Mouse (Mus musculus): ENCODE measurements at regions not wholly inside any gene's neighbourhood (a gene's known extent, or its start where the extent isn't known, plus 50 kb on each side); places are given as distances from the start of the nearest gene placed in this dataset.
"Not testable (repeated sequence)": the region's sequence is repeated elsewhere in the genome, so short reads cannot be mapped to it uniquely, and the experiment has no call there.

- H3K4me3 ChIP-seq (replicated peaks; ENCODE audit: low read length) = no peak overlapping the region
- no peaks in the 10 kb centered on the region for H3K9me3 ChIP-seq (replicated peaks; ENCODE audit: control insufficient read depth, low read length)
- no peak overlapping the region for H3K27ac ChIP-seq (ENCODE audit: low read length)
- H3K4me1 ChIP-seq (ENCODE audit: control insufficient read depth, insufficient read depth, low read length) = no peaks in the 10 kb centered on the region
- H3K9ac ChIP-seq (ENCODE audit: low read length) = no peak overlapping the region
- no peak for ATAC-seq (ENCODE audit: insufficient read depth, low FRiP score)
- 40% methylated on average over 1 of the region's 1 CpGs for WGBS
- H3K36me3 ChIP-seq (ENCODE audit: control insufficient read depth, insufficient read depth, low read length) = no peaks in the 10 kb centered on the region
- H3K4me2 ChIP-seq (ENCODE audit: low read depth, low read length) = no peak overlapping the region
- H3K27me3 ChIP-seq (ENCODE audit: control insufficient read depth, insufficient read depth, low read length) = no peaks in the 10 kb centered on the region
Measured at GRCm38 (mm10) chr4:10421354-10421753, 452.9 kb upstream of the 2610301B20Rik start.

GRCm38 (mm10) chr4:10434438-10434837 is 439.9 kb upstream of the 2610301B20Rik start:
- H3K4me2 ChIP-seq (ENCODE audit: low read depth, low read length) = no peak overlapping the region
- WGBS = 89% methylated on average over 4 of the region's 4 CpGs
- no peaks in the 10 kb centered on the region for H3K36me3 ChIP-seq (ENCODE audit: control insufficient read depth, insufficient read depth, low read length)
- H3K27me3 ChIP-seq (ENCODE audit: control insufficient read depth, insufficient read depth, low read length) = no peaks in the 10 kb centered on the region
- H3K4me3 ChIP-seq (replicated peaks; ENCODE audit: low read length) = no peak overlapping the region
- no peaks in the 10 kb centered on the region for H3K9me3 ChIP-seq (replicated peaks; ENCODE audit: control insufficient read depth, low read length)
- H3K27ac ChIP-seq (ENCODE audit: low read length) = no peak overlapping the region
- H3K4me1 ChIP-seq (ENCODE audit: control insufficient read depth, insufficient read depth, low read length) = no peaks in the 10 kb centered on the region
- no peak for ATAC-seq (ENCODE audit: insufficient read depth, low FRiP score)
- no peak overlapping the region for H3K9ac ChIP-seq (ENCODE audit: low read length)

GRCm38 (mm10) chr4:10439921-10440320 is 434.4 kb upstream of the 2610301B20Rik start:
- not testable (repeated sequence) for H3K27me3 ChIP-seq (ENCODE audit: control insufficient read depth, insufficient read depth, low read length); H3K27ac ChIP-seq (ENCODE audit: low read length); H3K9ac ChIP-seq (ENCODE audit: low read length); H3K4me1 ChIP-seq (ENCODE audit: control insufficient read depth, insufficient read depth, low read length); H3K4me2 ChIP-seq (ENCODE audit: low read depth, low read length); H3K36me3 ChIP-seq (ENCODE audit: control insufficient read depth, insufficient read depth, low read length); H3K9me3 ChIP-seq (replicated peaks; ENCODE audit: control insufficient read depth, low read length); ATAC-seq (ENCODE audit: insufficient read depth, low FRiP score); H3K4me3 ChIP-seq (replicated peaks; ENCODE audit: low read length)

GRCm38 (mm10) chr4:10459603-10460002 is 414.7 kb upstream of the 2610301B20Rik start:
- H3K4me2 ChIP-seq (ENCODE audit: low read depth, low read length) = no peak overlapping the region
- H3K9me3 ChIP-seq (replicated peaks; ENCODE audit: control insufficient read depth, low read length) = no peaks in the 10 kb centered on the region
- no peaks in the 10 kb centered on the region for H3K36me3 ChIP-seq (ENCODE audit: control insufficient read depth, insufficient read depth, low read length)
- H3K27ac ChIP-seq (ENCODE audit: low read length) = no peak overlapping the region
- H3K4me3 ChIP-seq (replicated peaks; ENCODE audit: low read length) = no peak overlapping the region
- no peak overlapping the region for H3K9ac ChIP-seq (ENCODE audit: low read length)
- 21% methylated on average over 1 of the region's 1 CpGs for WGBS
- ATAC-seq (ENCODE audit: insufficient read depth, low FRiP score) = no peak
- no peaks in the 10 kb centered on the region for H3K4me1 ChIP-seq (ENCODE audit: control insufficient read depth, insufficient read depth, low read length)
- H3K27me3 ChIP-seq (ENCODE audit: control insufficient read depth, insufficient read depth, low read length) = no peaks in the 10 kb centered on the region

- WGBS = 67% methylated on average over 1 of the region's 1 CpGs
- ATAC-seq (ENCODE audit: insufficient read depth, low FRiP score) = no peak
- Histone ChIP-seq H3K4me1 (ENCODE audit: control insufficient read depth, insufficient read depth, low read length) (no peaks in the 10 kb centered on the region), H3K27me3 (ENCODE audit: control insufficient read depth, insufficient read depth, low read length) (no peaks in the 10 kb centered on the region), H3K4me3 (replicated peaks; ENCODE audit: low read length) (no peak overlapping the region), H3K4me2 (ENCODE audit: low read depth, low read length) (no peak overlapping the region), H3K36me3 (ENCODE audit: control insufficient read depth, insufficient read depth, low read length) (no peaks in the 10 kb centered on the region), H3K9ac (ENCODE audit: low read length) (no peak overlapping the region), H3K27ac (ENCODE audit: low read length) (no peak overlapping the region), H3K9me3 (replicated peaks; ENCODE audit: control insufficient read depth, low read length) (no peaks in the 10 kb centered on the region)
Measured at GRCm38 (mm10) chr4:10480936-10481335, 393.4 kb upstream of the 2610301B20Rik start.

- Histone ChIP-seq H3K27me3 (ENCODE audit: control insufficient read depth, insufficient read depth, low read length) (no peaks in the 10 kb centered on the region), H3K27ac (ENCODE audit: low read length) (no peak overlapping the region), H3K4me3 (replicated peaks; ENCODE audit: low read length) (no peak overlapping the region), H3K4me2 (ENCODE audit: low read depth, low read length) (no peak overlapping the region), H3K9me3 (replicated peaks; ENCODE audit: control insufficient read depth, low read length) (no peaks in the 10 kb centered on the region), H3K36me3 (ENCODE audit: control insufficient read depth, insufficient read depth, low read length) (no peaks in the 10 kb centered on the region), H3K9ac (ENCODE audit: low read length) (no peak overlapping the region), H3K4me1 (ENCODE audit: control insufficient read depth, insufficient read depth, low read length) (no peaks in the 10 kb centered on the region)
- WGBS = 43% methylated on average over 6 of the region's 6 CpGs
- ATAC-seq (ENCODE audit: insufficient read depth, low FRiP score) = no peak
Measured at GRCm38 (mm10) chr4:10508163-10508821, 366.0 kb upstream of the 2610301B20Rik start.

- H3K4me1 ChIP-seq (ENCODE audit: control insufficient read depth, insufficient read depth, low read length) = no peaks in the 10 kb centered on the region
- H3K9ac ChIP-seq (ENCODE audit: low read length) = no peak overlapping the region
- H3K27me3 ChIP-seq (ENCODE audit: control insufficient read depth, insufficient read depth, low read length) = no peaks in the 10 kb centered on the region
- no peak overlapping the region for H3K27ac ChIP-seq (ENCODE audit: low read length)
- 34% methylated on average over 3 of the region's 3 CpGs for WGBS
- no peaks in the 10 kb centered on the region for H3K36me3 ChIP-seq (ENCODE audit: control insufficient read depth, insufficient read depth, low read length)
- no peak overlapping the region for H3K4me3 ChIP-seq (replicated peaks; ENCODE audit: low read length)
- H3K4me2 ChIP-seq (ENCODE audit: low read depth, low read length) = no peak overlapping the region
- ATAC-seq (ENCODE audit: insufficient read depth, low FRiP score) = no peak
- no peaks in the 10 kb centered on the region for H3K9me3 ChIP-seq (replicated peaks; ENCODE audit: control insufficient read depth, low read length)
Measured at GRCm38 (mm10) chr4:10510013-10510412, 364.3 kb upstream of the 2610301B20Rik start.

- H3K9me3 ChIP-seq (replicated peaks; ENCODE audit: control insufficient read depth, low read length) = no peaks in the 10 kb centered on the region
- no peaks in the 10 kb centered on the region for H3K4me1 ChIP-seq (ENCODE audit: control insufficient read depth, insufficient read depth, low read length)
- no peak for ATAC-seq (ENCODE audit: insufficient read depth, low FRiP score)
- 46% methylated on average over 2 of the region's 2 CpGs for whole genome bisulfite sequencing
- H3K9ac ChIP-seq (ENCODE audit: low read length) = no peak overlapping the region
- H3K27ac ChIP-seq (ENCODE audit: low read length) = no peak overlapping the region
- H3K36me3 ChIP-seq (ENCODE audit: control insufficient read depth, insufficient read depth, low read length) = no peaks in the 10 kb centered on the region
- no peak overlapping the region for H3K4me3 ChIP-seq (replicated peaks; ENCODE audit: low read length)
- H3K4me2 ChIP-seq (ENCODE audit: low read depth, low read length) = no peak overlapping the region
- no peaks in the 10 kb centered on the region for H3K27me3 ChIP-seq (ENCODE audit: control insufficient read depth, insufficient read depth, low read length)
Measured at GRCm38 (mm10) chr4:10550711-10551305, 323.5 kb upstream of the 2610301B20Rik start.

GRCm38 (mm10) chr4:10553724-10554123 is 320.6 kb upstream of the 2610301B20Rik start:
- H3K9me3 ChIP-seq (replicated peaks; ENCODE audit: control insufficient read depth, low read length) = no peaks in the 10 kb centered on the region
- WGBS = 92% methylated on average over 5 of the region's 5 CpGs
- no peaks in the 10 kb centered on the region for H3K4me1 ChIP-seq (ENCODE audit: control insufficient read depth, insufficient read depth, low read length)
- H3K36me3 ChIP-seq (ENCODE audit: control insufficient read depth, insufficient read depth, low read length) = no peaks in the 10 kb centered on the region
- H3K4me2 ChIP-seq (ENCODE audit: low read depth, low read length) = no peak overlapping the region
- no peaks in the 10 kb centered on the region for H3K27me3 ChIP-seq (ENCODE audit: control insufficient read depth, insufficient read depth, low read length)
- H3K9ac ChIP-seq (ENCODE audit: low read length) = no peak overlapping the region
- no peak overlapping the region for H3K27ac ChIP-seq (ENCODE audit: low read length)
- ATAC-seq (ENCODE audit: insufficient read depth, low FRiP score) = no peak
- no peak overlapping the region for H3K4me3 ChIP-seq (replicated peaks; ENCODE audit: low read length)

Measured in stomach, embryonic 16.5 days (tissue).